Mouse (Mus musculus) macrophage (primary cell): ENCODE measurements around the gene Olfr394. TPM values are rescaled to one million over a fixed set of nuclear protein-coding genes. Genes with fewer than 3 reads are reported as not detected.
"Not testable (repeated sequence)": the region's sequence is repeated elsewhere in the genome, so short reads cannot be mapped to it uniquely, and the experiment has no call there.

Experiments
- H3K27ac ChIP-seq: fragments of 350-480 bp; formaldehyde crosslinking; 2 replicates; pipeline ENCODE4 v1.9.0; 2021
- H3K36me3 ChIP-seq: fragments of 350-480 bp; formaldehyde crosslinking; 2 replicates; pipeline ENCODE4 v1.9.0; 2021; ENCODE audit errors: inconsistent target
- H3K4me3 ChIP-seq: fragments of 350-480 bp; formaldehyde crosslinking; 2 replicates; pipeline ENCODE4 v1.9.0; 2021; ENCODE audit errors: inconsistent target
- H3K79me2 ChIP-seq: fragments of 350-480 bp; formaldehyde crosslinking; 2 replicates; pipeline ENCODE4 v1.9.0; 2021; ENCODE audit errors: inconsistent target
- WGBS: methylation state at CpG from one replicate; pipeline ENCODE4 v1.1.7; 2026; ENCODE audit warnings: inconsistent platforms; ENCODE audit not compliant: missing documents; 5-methylcytosine and 5-hydroxymethylcytosine counted together
- polyA plus RNA-seq: library from polyadenylated mRNA; stranded (reverse); fragments of 250-400 nt; gene quantifications from 3 replicates; pipeline ENCODE4 v1.2.4, GENCODE M21; 2018; ENCODE audit warnings: inconsistent platforms
- total RNA-seq, 78 experiments: library from RNA; depleted of rRNA; stranded (reverse); fragments of 250-400 nt; gene quantifications; 1 replicate in 9 of 78; 2 replicates in 24 of 78; 3 replicates in 43 of 78; 4 replicates in 2 of 78; pipeline ENCODE4 v1.2.4; 2018; ENCODE audit warnings: inconsistent platforms in 56 of 78

Olfr394 gene
- total RNA-seq (2018; cell fraction: chromatin; rRNA removed), result not detected
- total RNA-seq (2018; cell fraction: cytosol; rRNA removed), result not detected
- total RNA-seq (2018; cell fraction: nucleus; rRNA removed), result not detected
- not detected in 3 replicates for polyA plus RNA-seq

DNA sequence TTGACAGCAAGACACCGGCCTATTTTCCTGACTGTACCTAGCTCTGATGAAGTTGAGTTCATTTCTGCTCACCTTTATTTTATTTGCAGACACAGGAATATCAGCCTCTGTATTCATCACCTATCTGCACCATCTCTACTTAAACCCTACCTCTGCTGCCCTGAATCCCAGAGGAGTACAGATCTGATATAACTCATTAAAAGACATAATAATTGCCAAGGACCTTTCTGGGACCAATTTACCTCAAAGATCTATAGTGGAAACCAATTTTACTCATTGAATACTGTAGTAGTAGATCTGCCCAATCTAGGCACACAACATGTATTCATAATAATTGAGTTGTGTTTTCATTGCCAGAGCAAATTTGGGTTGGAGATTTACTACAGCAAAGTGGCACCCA, at the start of gene Olfr394:
Gene Olfr394, minus strand, starts transcription at position 101 of the 400 bp plus-strand sequence.
- 100% methylated on average over 1 of the region's 1 CpGs for WGBS
- Histone ChIP-seq H3K4me3 (no peak within 1 kb of the TSS), H3K36me3 (no peaks in the 10 kb centered on the region), H3K27ac (no peak within 1 kb of the TSS), H3K79me2 (no peaks in the 10 kb centered on the region)

DNA sequence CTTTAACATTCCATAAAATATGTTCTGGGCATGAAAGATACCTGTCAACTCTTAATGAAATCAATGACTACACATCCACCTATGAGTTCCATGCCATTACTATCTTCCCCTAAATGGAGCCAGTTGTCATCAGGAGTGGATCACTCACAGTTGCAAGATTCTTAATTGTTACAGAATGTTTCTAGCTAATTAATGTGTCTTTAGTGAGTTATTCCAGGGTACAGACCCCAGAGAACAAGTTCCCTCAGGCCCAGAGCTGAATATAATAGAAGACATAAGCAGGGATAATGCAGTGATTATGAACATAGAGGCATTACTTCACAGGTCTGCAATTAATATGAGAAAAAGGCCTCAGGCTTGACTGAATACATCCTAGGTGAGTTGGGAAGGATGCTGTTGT, 45.8 kb upstream of the Olfr394 start, which contains the start of gene Olfr23:
Gene Olfr23, plus strand, starts transcription at position 301 of the 400 bp plus-strand sequence.
- Histone ChIP-seq H3K36me3 (no peaks in the 10 kb centered on the region), H3K27ac (no peak within 1 kb of the TSS), H3K79me2 (no peaks in the 10 kb centered on the region), H3K4me3 (no peak within 1 kb of the TSS)

DNA sequence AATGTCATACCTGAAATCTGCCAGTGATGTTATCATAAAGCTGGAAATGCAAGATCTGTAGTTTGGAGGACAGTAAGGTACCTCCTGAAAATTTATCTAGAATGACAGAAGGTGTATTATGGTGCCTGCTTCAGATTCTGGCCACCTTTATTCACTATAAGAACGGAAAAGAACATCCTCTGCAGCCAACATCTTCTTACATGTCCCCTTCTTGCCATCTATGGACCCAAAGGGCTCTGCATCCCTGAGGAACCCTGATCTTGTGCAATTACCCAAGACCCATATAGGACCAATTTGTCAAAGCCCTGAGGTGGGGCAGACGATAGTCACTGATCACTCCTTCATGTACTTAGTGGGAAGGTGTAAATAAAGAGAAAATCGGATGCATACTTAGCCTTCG, 18.6 kb upstream of the Olfr394 start, which contains the start of gene Olfr395:
Gene Olfr395, minus strand, starts transcription at position 101 of the 400 bp plus-strand sequence.
- not testable (repeated sequence) for H3K27ac ChIP-seq, H3K79me2 ChIP-seq, H3K4me3 ChIP-seq, H3K36me3 ChIP-seq
- 81% methylated on average over 4 of the region's 4 CpGs for WGBS

DNA sequence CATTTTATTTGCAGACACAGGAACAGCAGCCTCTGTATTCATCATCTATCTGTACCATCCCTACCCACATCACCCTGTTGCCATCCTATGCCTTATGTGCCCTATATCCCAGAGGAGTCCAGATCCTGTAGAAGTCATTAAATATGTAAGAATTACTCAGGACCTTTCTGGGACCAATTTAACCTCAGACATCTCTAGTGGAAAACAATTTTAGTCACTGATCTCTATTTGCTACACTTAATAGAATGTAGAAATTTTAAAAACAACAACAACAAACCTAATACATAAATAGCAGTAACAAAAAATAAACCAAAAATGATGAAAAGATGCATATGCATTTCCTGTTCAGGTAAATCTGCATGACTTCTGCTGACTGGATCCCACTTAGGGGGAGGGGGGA, 39.2 kb downstream of the Olfr394 start, which contains the start of gene Olfr393:
Gene Olfr393, minus strand, starts transcription at position 101 of the 400 bp plus-strand sequence.
- Histone ChIP-seq H3K79me2 (no peaks in the 10 kb centered on the region), H3K4me3 (no peak within 1 kb of the TSS), H3K36me3 (no peaks in the 10 kb centered on the region), H3K27ac (no peak within 1 kb of the TSS)

Other genes starting within 250 kb of the Olfr394 start
- not detected in 3 replicates for gene Zfp735, start 202.0 kb downstream of the Olfr394 start, polyA plus RNA-seq
- gene Olfr389, start 110.1 kb downstream of the Olfr394 start, polyA plus RNA-seq, result not detected in 3 replicates
- not detected in 3 replicates for gene Olfr390, start 107.8 kb downstream of the Olfr394 start, polyA plus RNA-seq
- not detected in 3 replicates for gene Olfr391-ps, start 87.7 kb downstream of the Olfr394 start, polyA plus RNA-seq
- gene Olfr392, start 73.7 kb downstream of the Olfr394 start, polyA plus RNA-seq, result not detected in 3 replicates
- not detected in 3 replicates for gene Olfr393, start 39.3 kb downstream of the Olfr394 start, polyA plus RNA-seq
- not detected in 3 replicates for gene Olfr395, start 18.5 kb upstream of the Olfr394 start, polyA plus RNA-seq
- not detected in 3 replicates for gene Olfr23, start 45.9 kb upstream of the Olfr394 start, polyA plus RNA-seq
- gene Olfr397, start 70.0 kb upstream of the Olfr394 start, polyA plus RNA-seq, result not detected in 3 replicates
- gene Olfr398, start 99.6 kb upstream of the Olfr394 start, polyA plus RNA-seq, result not detected in 3 replicates
- gene Olfr139, start 165.8 kb upstream of the Olfr394 start, polyA plus RNA-seq, result not detected in 3 replicates
- not detected in 3 replicates for gene Olfr399, start 165.8 kb upstream of the Olfr394 start, polyA plus RNA-seq
- gene Zfp616, start 179.2 kb upstream of the Olfr394 start, polyA plus RNA-seq, result not detected in 3 replicates
- not detected in 3 replicates for gene Olfr401, start 222.9 kb upstream of the Olfr394 start, polyA plus RNA-seq